Mouse (Mus musculus): ENCODE data around the gene Arcn1. TPM values are rescaled to one million over a fixed set of nuclear protein-coding genes. Genes with fewer than 3 reads are reported as not detected.
"Not testable (repeated sequence)": the region's sequence is repeated elsewhere in the genome, so short reads cannot be mapped to it uniquely, and the experiment has no call there.

Gene Arcn1
- polyA plus RNA-seq, 1 experiment = 46.6 TPM

- Histone ChIP-seq H3K79me3 (ENCODE audit: low read depth) (no peaks in the 10 kb centered on the region), H3K79me2 (ENCODE audit: control insufficient read depth, insufficient read depth) (no peaks in the 10 kb centered on the region), H3ac (ENCODE audit: control insufficient read depth, insufficient read length, low read depth) (peak within 1 kb of the TSS; percentile 43), H3K27me3 (ENCODE audit: control insufficient read depth, insufficient read depth, insufficient read length) (no peaks in the 10 kb centered on the region), H3K36me3 (ENCODE audit: control insufficient read depth, insufficient read depth) (no peaks in the 10 kb centered on the region), H3K4me3 (ENCODE audit: insufficient read depth, poor library complexity, severe bottlenecking) (peak within 1 kb of the TSS; percentile 25)
- peak; percentile 25 for TF ChIP-seq CEBPB (IDR thresholded peaks at IDR 0.05; ENCODE audit: low read depth)
- TF ChIP-seq MAX (IDR thresholded peaks at IDR 0.05) = no peak
These were observed 31.7 kb upstream of the Arcn1 start, which contains the start of gene Tmem25 for GRCm38 (mm10) chr9:44799102-44799957. Tmem25 (minus strand) TSS chr9:44799307.

- Histone ChIP-seq H3K36me3 (ENCODE audit: control insufficient read depth, insufficient read depth) (no peaks in the 10 kb centered on the region), H3K27me3 (ENCODE audit: control insufficient read depth, insufficient read depth, insufficient read length) (no peaks in the 10 kb centered on the region), H3K79me3 (ENCODE audit: low read depth) (no peaks in the 10 kb centered on the region), H3K4me3 (ENCODE audit: insufficient read depth, poor library complexity, severe bottlenecking) (no peak overlapping the region), H3K79me2 (ENCODE audit: control insufficient read depth, insufficient read depth) (no peaks in the 10 kb centered on the region), H3ac (ENCODE audit: control insufficient read depth, insufficient read length, low read depth) (no peak overlapping the region)
- TF ChIP-seq MAX (IDR thresholded peaks at IDR 0.05) = no peak
- no peak for TF ChIP-seq USF1 (IDR thresholded peaks at IDR 0.05; ENCODE audit: low read depth)
- TF ChIP-seq CTCF (IDR thresholded peaks at IDR 0.05; ENCODE audit: control insufficient read depth, insufficient read depth, insufficient read length) = no peak
- TF ChIP-seq FOSL1 (IDR thresholded peaks at IDR 0.05; ENCODE audit: insufficient read depth, low read length, poor library complexity, severe bottlenecking) = no peak
- TF ChIP-seq MYOG (IDR thresholded peaks at IDR 0.05; ENCODE audit: control insufficient read depth, extremely low read depth, insufficient read length) = no peak
- no peak for TF ChIP-seq CEBPB (IDR thresholded peaks at IDR 0.05; ENCODE audit: low read depth)
- no peak for TF ChIP-seq MYOD1 (IDR thresholded peaks at IDR 0.05; ENCODE audit: control insufficient read depth, insufficient read length, low read depth)
These were observed 30.7 kb upstream of the Arcn1 start for GRCm38 (mm10) chr9:44798298-44798697.

- TF ChIP-seq FOSL1 (IDR thresholded peaks at IDR 0.05; ENCODE audit: insufficient read depth, low read length, poor library complexity, severe bottlenecking) (no peak), CEBPB (IDR thresholded peaks at IDR 0.05; ENCODE audit: low read depth) (no peak), CTCF (IDR thresholded peaks at IDR 0.05; ENCODE audit: control insufficient read depth, insufficient read depth, insufficient read length) (no peak), MYOD1 (IDR thresholded peaks at IDR 0.05; ENCODE audit: control insufficient read depth, insufficient read length, low read depth) (no peak), USF1 (IDR thresholded peaks at IDR 0.05; ENCODE audit: low read depth) (no peak), MAX (IDR thresholded peaks at IDR 0.05) (no peak), MYOG (IDR thresholded peaks at IDR 0.05; ENCODE audit: control insufficient read depth, extremely low read depth, insufficient read length) (no peak)
- no peaks in the 10 kb centered on the region for H3K27me3 ChIP-seq (ENCODE audit: control insufficient read depth, insufficient read depth, insufficient read length)
- no peak overlapping the region for H3K4me3 ChIP-seq (ENCODE audit: insufficient read depth, poor library complexity, severe bottlenecking)
- no peaks in the 10 kb centered on the region for H3K79me2 ChIP-seq (ENCODE audit: control insufficient read depth, insufficient read depth)
- peaks cover 5% of the 10 kb centered on the region for H3K36me3 ChIP-seq (ENCODE audit: control insufficient read depth, insufficient read depth)
- H3K79me3 ChIP-seq (ENCODE audit: low read depth) = no peaks in the 10 kb centered on the region
- H3ac ChIP-seq (ENCODE audit: control insufficient read depth, insufficient read length, low read depth) = no peak overlapping the region
These were observed 25.2 kb upstream of the Arcn1 start for GRCm38 (mm10) chr9:44792842-44793241.

- peak overlapping the region; percentile 93 for H3ac ChIP-seq (ENCODE audit: control insufficient read depth, insufficient read length, low read depth)
- TF ChIP-seq CTCF (IDR thresholded peaks at IDR 0.05; ENCODE audit: control insufficient read depth, insufficient read depth, insufficient read length) (peak; percentile 28), MYOG (IDR thresholded peaks at IDR 0.05; ENCODE audit: control insufficient read depth, extremely low read depth, insufficient read length) (no peak)
- H3K4me3 ChIP-seq (ENCODE audit: insufficient read depth, poor library complexity, severe bottlenecking) = peak overlapping the region; percentile 72
- peaks cover 6% of the 10 kb centered on the region for H3K79me3 ChIP-seq (ENCODE audit: low read depth)
- H3K36me3 ChIP-seq (ENCODE audit: control insufficient read depth, insufficient read depth) = peaks cover 6% of the 10 kb centered on the region
- H3K79me2 ChIP-seq (ENCODE audit: control insufficient read depth, insufficient read depth) = peaks cover 11% of the 10 kb centered on the region
- H3K27me3 ChIP-seq (ENCODE audit: control insufficient read depth, insufficient read depth, insufficient read length) = no peaks in the 10 kb centered on the region
These were observed 5.4 kb upstream of the Arcn1 start for GRCm38 (mm10) chr9:44772750-44773651.

- H3ac ChIP-seq (ENCODE audit: control insufficient read depth, insufficient read length, low read depth) = no peak overlapping the region
- peaks cover 6% of the 10 kb centered on the region for H3K79me3 ChIP-seq (ENCODE audit: low read depth)
- H3K4me3 ChIP-seq (ENCODE audit: insufficient read depth, poor library complexity, severe bottlenecking) = no peak overlapping the region
- H3K27me3 ChIP-seq (ENCODE audit: control insufficient read depth, insufficient read depth, insufficient read length) = no peaks in the 10 kb centered on the region
- H3K36me3 ChIP-seq (ENCODE audit: control insufficient read depth, insufficient read depth) = peaks cover 6% of the 10 kb centered on the region
- H3K79me2 ChIP-seq (ENCODE audit: control insufficient read depth, insufficient read depth) = peaks cover 14% of the 10 kb centered on the region
- TF ChIP-seq FOSL1 (IDR thresholded peaks at IDR 0.05; ENCODE audit: insufficient read depth, low read length, poor library complexity, severe bottlenecking) (no peak), CEBPB (IDR thresholded peaks at IDR 0.05; ENCODE audit: low read depth) (no peak)
These were observed 4.7 kb upstream of the Arcn1 start for GRCm38 (mm10) chr9:44772392-44772749.

- Histone ChIP-seq H3ac (ENCODE audit: control insufficient read depth, insufficient read length, low read depth) (no peak overlapping the region), H3K27me3 (ENCODE audit: control insufficient read depth, insufficient read depth, insufficient read length) (no peaks in the 10 kb centered on the region), H3K79me3 (ENCODE audit: low read depth) (peaks cover 16% of the 10 kb centered on the region), H3K79me2 (ENCODE audit: control insufficient read depth, insufficient read depth) (peaks cover 24% of the 10 kb centered on the region), H3K36me3 (ENCODE audit: control insufficient read depth, insufficient read depth) (peaks cover 2% of the 10 kb centered on the region), H3K4me3 (ENCODE audit: insufficient read depth, poor library complexity, severe bottlenecking) (no peak overlapping the region)
- TF ChIP-seq USF1 (IDR thresholded peaks at IDR 0.05; ENCODE audit: low read depth) = no peak
- no peak for TF ChIP-seq MYOD1 (IDR thresholded peaks at IDR 0.05; ENCODE audit: control insufficient read depth, insufficient read length, low read depth)
- TF ChIP-seq CEBPB (IDR thresholded peaks at IDR 0.05; ENCODE audit: low read depth) = no peak
- no peak for TF ChIP-seq MYOG (IDR thresholded peaks at IDR 0.05; ENCODE audit: control insufficient read depth, extremely low read depth, insufficient read length)
- TF ChIP-seq MAX (IDR thresholded peaks at IDR 0.05) = no peak
- no peak for TF ChIP-seq CTCF (IDR thresholded peaks at IDR 0.05; ENCODE audit: control insufficient read depth, insufficient read depth, insufficient read length)
- no peak for TF ChIP-seq FOSL1 (IDR thresholded peaks at IDR 0.05; ENCODE audit: insufficient read depth, low read length, poor library complexity, severe bottlenecking)
These were observed 3.7 kb upstream of the Arcn1 start for GRCm38 (mm10) chr9:44771376-44771775.

GRCm38 (mm10) chr9:44768029-44768394 lies 367 bp upstream of the Arcn1 start:
- not testable (repeated sequence) for H3K27me3 ChIP-seq (ENCODE audit: control insufficient read depth, insufficient read depth, insufficient read length); H3ac ChIP-seq (ENCODE audit: control insufficient read depth, insufficient read length, low read depth)
- H3K79me3 ChIP-seq (ENCODE audit: low read depth) = peaks cover 41% of the 10 kb centered on the region

More at GRCm38 (mm10) chr9:44768029-44768394, 367 bp upstream of the Arcn1 start:
- H3K36me3 ChIP-seq (ENCODE audit: control insufficient read depth, insufficient read depth) = not testable (repeated sequence)
- peaks cover 47% of the 10 kb centered on the region for H3K79me2 ChIP-seq (ENCODE audit: control insufficient read depth, insufficient read depth)
- peak overlapping the region; percentile 82 for H3K4me3 ChIP-seq (ENCODE audit: insufficient read depth, poor library complexity, severe bottlenecking)

Data from C2C12 (cell line).